18 mouse cellular contexts compared by ENCODE assay signal in the genomic region with DNA sequence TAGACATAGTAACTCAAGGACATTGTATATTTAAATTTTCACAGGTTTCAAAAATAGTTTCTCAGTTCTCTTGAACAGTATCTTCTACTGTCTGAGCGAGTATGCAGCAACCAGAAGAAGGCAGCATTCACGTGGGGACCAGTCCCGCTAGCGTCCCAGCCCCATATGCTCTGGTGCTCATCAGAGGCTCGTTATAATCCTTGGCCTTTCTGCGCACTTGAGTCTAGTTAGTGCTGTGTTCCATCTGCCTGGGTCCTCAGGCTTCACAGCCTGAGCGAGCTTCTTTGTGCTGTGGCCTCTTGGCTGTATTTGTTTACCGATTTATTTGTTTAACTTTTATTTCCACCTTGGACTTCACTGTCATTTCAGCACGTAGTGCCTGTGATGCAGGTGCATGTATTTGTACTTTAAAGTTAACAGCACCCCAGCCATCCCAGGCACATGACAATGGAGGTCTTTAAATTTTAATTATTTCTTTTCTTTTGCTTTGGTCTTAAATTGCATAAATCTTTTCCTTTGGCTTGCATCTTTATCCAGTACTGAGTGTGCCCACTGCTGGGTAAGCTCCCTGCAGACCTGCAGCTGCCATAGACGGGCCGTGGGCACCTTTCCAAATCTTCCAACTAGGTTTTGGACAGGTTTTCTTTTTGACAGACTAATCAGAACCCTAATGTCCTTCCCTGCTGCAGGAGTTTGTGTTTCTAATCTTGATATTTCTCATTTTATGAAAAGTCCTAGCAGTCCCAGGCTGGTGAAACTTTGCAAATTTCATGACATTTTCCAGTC. TPM values are rescaled to one million over a fixed set of nuclear protein-coding genes. Genes with fewer than 3 reads are reported as not detected.
A peak's percentile ranks its signal among the peaks of the same experiment; 100 is the strongest.
DNase-seq lines count a peak whose midpoint lies in the region; ATAC-seq and TF ChIP-seq lines count a peak whose summit lies in the region.
"Had no signal": no experiment of that assay in that cellular context is flagged by ENCODE, and none has a peak within 500 bp of the region (broad histone marks: within the 10 kb centered on the region; RNA-seq: fewer than 3 reads in every experiment).

No protein-coding gene starts in this region.

- H3K4me3 ChIP-seq in hindbrain, embryonic 16.5 days (ENCODE audit: low read length), result no peak overlapping the region
- H3K4me3 ChIP-seq in hindbrain, embryonic 13.5 days, result no peak overlapping the region
- H3K4me3 ChIP-seq in intestine, postnatal 0 days (ENCODE audit: low read depth, low read length), result no peak overlapping the region
- H3K4me3 ChIP-seq: erythroblast, embryonic 14.5 days had no signal

- no peaks in the 10 kb centered on the region for H3K27me3 ChIP-seq in hindbrain, embryonic 16.5 days (replicated peaks; ENCODE audit: control insufficient read depth, insufficient read depth, low read length)
- H3K27me3 ChIP-seq in hindbrain, embryonic 13.5 days, result no peaks in the 10 kb centered on the region
- no peaks in the 10 kb centered on the region for H3K27me3 ChIP-seq in intestine, postnatal 0 days (replicated peaks; ENCODE audit: control insufficient read depth, insufficient read depth, low read length)

- H3K4me2 ChIP-seq in hindbrain, embryonic 16.5 days (ENCODE audit: low read length), result no peak overlapping the region
- H3K4me2 ChIP-seq in hindbrain, embryonic 13.5 days, result no peak overlapping the region
- H3K4me2 ChIP-seq in intestine, postnatal 0 days (replicated peaks; ENCODE audit: low read depth), result no peak overlapping the region
- H3K4me2 ChIP-seq: heart, embryonic 11.5 days had no signal

- no peak overlapping the region for H3K27ac ChIP-seq in hindbrain, embryonic 16.5 days (ENCODE audit: low read depth, low read length)
- H3K27ac ChIP-seq in hindbrain, embryonic 13.5 days, result no peak overlapping the region
- H3K27ac ChIP-seq in intestine, postnatal 0 days (ENCODE audit: low read depth, low read length), result no peak overlapping the region

- 72% methylated on average over 11 of the region's 11 CpGs for WGBS in hindbrain, embryonic 16.5 days
- 79% methylated on average over 11 of the region's 11 CpGs for whole genome bisulfite sequencing in hindbrain, embryonic 13.5 days
- 82% methylated on average over 11 of the region's 11 CpGs for WGBS in intestine, postnatal 0 days

- H3K9me3 ChIP-seq in hindbrain, embryonic 16.5 days (ENCODE audit: control insufficient read depth, low read length), result no peaks in the 10 kb centered on the region
- H3K9me3 ChIP-seq in hindbrain, embryonic 13.5 days, result no peaks in the 10 kb centered on the region
- H3K9me3 ChIP-seq in intestine, postnatal 0 days (ENCODE audit: control insufficient read depth), result no peaks in the 10 kb centered on the region
- H3K9me3 ChIP-seq: G1E had no signal

- no peak for TF ChIP-seq CTCF in brain, embryonic 14.5 days (IDR thresholded peaks at IDR 0.05; ENCODE audit: borderline replicate concordance, extremely low read depth, insufficient read depth, insufficient read length)
- TF ChIP-seq CTCF in intestine, postnatal 0 days (IDR thresholded peaks at IDR 0.05; ENCODE audit: low read depth), result no peak

- TF ChIP-seq POLR2A in brain, embryonic 14.5 days (IDR thresholded peaks at IDR 0.05; ENCODE audit: borderline replicate concordance, extremely low read depth, insufficient read depth, insufficient read length, poor library complexity, severe bottlenecking), result no peak

- peak; percentile 74; the same call in 1 of the 2 replicates for ATAC-seq in hindbrain, embryonic 16.5 days
- ATAC-seq in hindbrain, embryonic 13.5 days (ENCODE audit: low FRiP score), result no peak
- ATAC-seq in intestine, postnatal 0 days, result no peak

- H3K36me3 ChIP-seq in hindbrain, embryonic 16.5 days (ENCODE audit: control insufficient read depth, insufficient read depth, low read length), result no peaks in the 10 kb centered on the region
- H3K36me3 ChIP-seq in hindbrain, embryonic 13.5 days, result no peaks in the 10 kb centered on the region
- no peaks in the 10 kb centered on the region for H3K36me3 ChIP-seq in intestine, postnatal 0 days (ENCODE audit: control insufficient read depth, insufficient read depth)
- H3K36me3 ChIP-seq: G1E had no signal

- DNase-seq in ES-CJ7 (ENCODE audit: low read depth, low spot score), result peak; percentile 21
- peak; percentile 55 for DNase-seq in brain, embryonic 14.5 days (ENCODE audit: low read depth)
- DNase-seq in cerebellum, adult 9-11 months, result peak; percentile 73
- DNase-seq in T-cell, adult 2 months (ENCODE audit: low spot score), result no peak
- DNase-seq in heart, adult 9 months (ENCODE audit: low spot score in 2 of 2), result no peak
- DNase-seq: heart, postnatal 14 days; kidney, adult 9 months; kidney, postnatal 4 days; liver; lung, adult 2 months; lung, postnatal 36 days; thymus, postnatal 4 days had no signal

- no peak overlapping the region for H3K9ac ChIP-seq in hindbrain, embryonic 16.5 days (ENCODE audit: low read depth, low read length)
- H3K9ac ChIP-seq in hindbrain, embryonic 13.5 days, result no peak overlapping the region
- no peak overlapping the region for H3K9ac ChIP-seq in intestine, postnatal 0 days (ENCODE audit: low read depth, low read length)

- no peaks in the 10 kb centered on the region for H3K4me1 ChIP-seq in hindbrain, embryonic 16.5 days (ENCODE audit: control insufficient read depth, insufficient read depth, low read depth, low read length)
- no peaks in the 10 kb centered on the region for H3K4me1 ChIP-seq in hindbrain, embryonic 13.5 days (replicated peaks)
- no peaks in the 10 kb centered on the region for H3K4me1 ChIP-seq in intestine, postnatal 0 days (replicated peaks; ENCODE audit: control insufficient read depth, insufficient read depth, low read length)

RNA-seq across cellular contexts. Expression of gene Immp2l, which starts 30.3 kb away (rescaled TPM):
- 5.7 and 6.5 TPM in 2 replicates for polyA plus RNA-seq in hindbrain, embryonic 16.5 days (2015; fragmentation: Nextera tagmentation; extraction: Ambion mirVana)
- polyA plus RNA-seq in hindbrain, embryonic 13.5 days (2015; fragmentation: Nextera tagmentation; extraction: Ambion mirVana), result 7.9 and 9.1 TPM in 2 replicates
- polyA plus RNA-seq in brain, embryonic 14.5 days (2012; rRNA removed), result 2.2 and 3.5 TPM in 2 replicates
- polyA plus RNA-seq in intestine, postnatal 0 days (2015; fragmentation: Nextera tagmentation; extraction: Ambion mirVana), result 30.5 and 35.1 TPM in 2 replicates

Comparison
In these comparisons a context has a peak if more than half of its experiments do, and no peak if none do; other contexts are left out.
1. DNase-seq: peak in ES-CJ7 (single experiment), brain, embryonic 14.5 days (single experiment) and cerebellum, adult 9-11 months (single experiment); none in T-cell, adult 2 months (single experiment) and heart, adult 9 months (0 of 2).